Mouse (Mus musculus): ENCODE results near the gene Il12rb1. TPM values are rescaled to one million over a fixed set of nuclear protein-coding genes. Genes with fewer than 3 reads are reported as not detected.

The Il12rb1 gene
- polyA plus RNA-seq, 1 experiment from 2014 or later: 0.12 TPM

DNA sequence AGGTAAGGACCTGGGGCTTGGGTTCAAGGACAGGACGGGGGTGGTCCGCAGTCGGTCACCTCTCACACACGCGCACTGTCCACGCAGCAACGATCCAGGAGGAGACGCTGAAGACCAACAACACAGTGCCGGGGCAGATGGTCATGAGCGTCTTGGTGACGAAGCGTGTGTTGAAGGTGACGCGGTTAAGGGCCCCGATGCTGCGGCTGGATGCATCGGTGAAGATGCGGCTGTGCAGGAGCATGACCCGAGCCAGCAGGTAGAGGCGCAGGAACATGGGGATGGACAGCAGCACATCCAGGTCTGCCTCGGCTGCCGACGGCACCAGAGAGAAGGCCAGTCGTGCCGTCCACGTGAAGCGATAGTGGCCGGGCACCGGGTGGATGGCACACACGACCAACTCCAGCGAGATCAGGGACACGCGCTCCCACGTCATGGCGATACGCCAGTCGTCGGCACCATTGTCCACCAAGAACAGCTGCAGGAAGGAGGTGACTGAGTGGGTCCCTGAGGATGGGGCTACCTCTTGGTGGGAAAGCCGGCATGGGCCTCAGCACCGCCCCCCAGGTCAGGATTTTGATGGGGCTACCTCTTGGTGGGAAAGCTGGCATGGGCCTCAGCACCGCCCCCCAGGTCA, 44.5 kb downstream of the Il12rb1 start:
- Histone ChIP-seq H3K36me3 (replicated peaks) (peaks cover 4% of the 10 kb centered on the region; the same call in 1 of the 2 replicates), H3K27me3 (ENCODE audit: poor library complexity, severe bottlenecking) (peaks cover 46% of the 10 kb centered on the region), H3K27ac (no peak overlapping the region), H3K9me3 (no peaks in the 10 kb centered on the region), H3K4me1 (peaks cover 45% of the 10 kb centered on the region), H3K4me3 (no peak overlapping the region)
- no peak for DNase-seq (ENCODE audit: extremely low spot score, low spot score)
- 92% methylated on average over 41 of the region's 41 CpGs for WGBS

DNA sequence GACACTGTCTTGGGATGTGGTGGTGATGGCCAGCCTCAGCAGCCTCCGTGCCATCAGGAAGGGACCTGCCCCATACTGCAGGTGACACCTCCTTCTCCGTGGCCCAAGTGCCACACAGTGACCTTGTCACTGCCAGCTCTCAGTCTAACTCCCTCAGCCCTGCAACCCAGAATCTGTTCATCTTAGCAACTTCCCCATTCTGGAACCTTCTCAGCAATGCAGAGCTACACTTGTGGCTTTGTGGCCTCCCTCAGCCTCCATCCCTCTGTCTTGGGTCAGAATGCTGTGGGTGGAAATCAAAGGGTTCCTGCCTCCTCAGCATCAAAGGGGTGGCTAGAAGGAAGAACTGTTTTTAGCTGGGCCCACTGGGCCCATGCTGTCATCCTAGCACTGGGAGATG, 45.6 kb downstream of the Il12rb1 start:
- H3K36me3 ChIP-seq (replicated peaks): peaks cover 4% of the 10 kb centered on the region; the same call in 1 of the 2 replicates

DNA sequence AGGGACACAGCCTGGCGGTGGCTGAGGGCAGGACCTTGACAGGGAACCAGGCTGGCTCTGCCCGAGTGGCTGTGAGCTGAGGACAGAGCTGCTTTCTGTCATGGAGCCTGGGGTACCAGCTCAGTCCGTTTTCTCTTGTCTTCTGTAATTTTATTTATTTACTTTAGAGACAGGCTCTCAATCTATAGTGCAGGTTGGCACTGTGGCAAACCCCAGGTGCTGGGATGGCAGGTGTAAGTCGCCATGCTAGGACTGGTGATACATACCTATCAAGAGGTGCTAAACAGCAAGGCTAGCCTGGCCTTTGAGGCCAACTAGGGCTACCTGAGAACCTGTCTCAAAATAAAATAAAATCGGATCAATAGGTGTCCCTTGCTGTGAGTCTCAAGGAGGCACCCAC, 47.8 kb downstream of the Il12rb1 start:
- Histone ChIP-seq H3K27me3 (ENCODE audit: poor library complexity, severe bottlenecking) (peaks cover 37% of the 10 kb centered on the region), H3K4me3 (peak overlapping the region; percentile 62; the same call in 1 of the 2 replicates)

More for the DNA sequence above, 45.6 kb downstream of the Il12rb1 start:
- Histone ChIP-seq H3K4me1 (peaks cover 51% of the 10 kb centered on the region), H3K27ac (no peak overlapping the region), H3K4me3 (no peak overlapping the region), H3K9me3 (no peaks in the 10 kb centered on the region), H3K27me3 (ENCODE audit: poor library complexity, severe bottlenecking) (peaks cover 34% of the 10 kb centered on the region)
- WGBS: 92% methylated on average over 2 of the region's 2 CpGs
- no peak for DNase-seq (ENCODE audit: extremely low spot score, low spot score)

DNA sequence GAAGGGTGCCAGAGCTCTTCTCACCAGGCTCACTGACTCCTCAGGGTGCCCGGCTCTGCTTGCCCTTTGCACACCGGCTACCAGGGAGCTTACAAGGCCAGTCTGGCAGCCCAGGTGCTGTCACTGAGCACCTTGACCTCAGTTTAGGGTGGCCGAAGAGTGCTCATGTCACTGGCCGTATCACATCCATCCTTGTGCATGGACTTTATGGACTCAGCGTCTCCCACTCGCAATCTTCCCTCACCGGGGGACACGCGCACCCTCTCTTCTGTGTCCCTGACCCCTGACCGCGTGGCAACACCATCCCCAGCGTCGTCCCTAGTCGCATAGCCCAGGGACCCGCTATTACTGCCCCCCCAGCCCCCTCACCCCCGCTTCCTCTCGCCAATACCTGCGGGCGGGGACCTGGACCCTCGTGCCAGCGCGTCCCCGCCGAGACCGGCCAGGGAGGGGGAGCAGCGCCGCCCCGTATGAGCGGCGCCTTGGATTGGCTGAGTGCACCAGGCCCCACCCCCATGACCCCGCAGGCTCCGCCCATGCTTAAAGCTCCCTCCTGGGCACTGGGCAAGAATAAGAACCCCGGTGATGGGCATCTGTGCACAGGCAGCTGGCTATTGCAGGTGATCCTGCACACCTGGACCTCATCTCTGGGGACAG, 48.4 kb downstream of the Il12rb1 start:
- peak overlapping the region; percentile 62 for H3K4me3 ChIP-seq
- DNase-seq (ENCODE audit: extremely low spot score, low spot score): peak; percentile 73
- peaks cover 4% of the 10 kb centered on the region; the same call in 1 of the 2 replicates for H3K36me3 ChIP-seq (replicated peaks)
- H3K27ac ChIP-seq: peak overlapping the region; percentile 78
- H3K9me3 ChIP-seq: no peaks in the 10 kb centered on the region
- peaks cover 51% of the 10 kb centered on the region for H3K4me1 ChIP-seq
- H3K27me3 ChIP-seq (ENCODE audit: poor library complexity, severe bottlenecking): peaks cover 41% of the 10 kb centered on the region
- WGBS: 8% methylated on average over 33 of the region's 33 CpGs

More for the DNA sequence above, 47.8 kb downstream of the Il12rb1 start:
- H3K9me3 ChIP-seq: no peaks in the 10 kb centered on the region
- H3K27ac ChIP-seq: no peak overlapping the region
- peaks cover 46% of the 10 kb centered on the region for H3K4me1 ChIP-seq
- 68% methylated on average over 5 of the region's 5 CpGs for WGBS
- DNase-seq (ENCODE audit: extremely low spot score, low spot score): no peak
- peaks cover 4% of the 10 kb centered on the region; the same call in 1 of the 2 replicates for H3K36me3 ChIP-seq (replicated peaks)

DNA sequence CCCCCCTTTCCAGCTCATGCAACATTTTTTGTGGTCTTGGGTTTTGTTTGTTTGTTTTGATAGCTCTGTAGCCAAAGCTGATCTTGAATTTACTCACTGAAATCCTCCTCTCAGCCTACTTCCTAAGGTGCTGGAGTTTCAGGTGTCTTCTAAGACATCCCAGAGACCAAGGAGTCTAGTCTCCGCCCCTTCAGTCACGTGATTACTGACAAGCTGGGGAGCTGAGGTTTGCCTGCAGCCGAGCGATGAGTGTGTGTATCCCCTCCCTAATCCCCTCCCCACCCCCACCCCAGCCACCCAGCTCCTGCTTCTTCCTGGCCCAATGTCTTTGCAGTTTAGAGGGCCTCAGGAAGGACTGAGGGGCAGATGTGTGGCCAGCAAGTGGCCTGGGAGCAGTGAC, 49.3 kb downstream of the Il12rb1 start:
- peaks cover 45% of the 10 kb centered on the region for H3K27me3 ChIP-seq (ENCODE audit: poor library complexity, severe bottlenecking)
- peak overlapping the region; percentile 62 for H3K4me3 ChIP-seq
- peak overlapping the region; percentile 78 for H3K27ac ChIP-seq
- H3K36me3 ChIP-seq (replicated peaks): peaks cover 4% of the 10 kb centered on the region; the same call in 1 of the 2 replicates
- H3K9me3 ChIP-seq: no peaks in the 10 kb centered on the region
- no peak for DNase-seq (ENCODE audit: extremely low spot score, low spot score)
- H3K4me1 ChIP-seq: peaks cover 51% of the 10 kb centered on the region
- 2% methylated on average over 4 of the region's 4 CpGs for WGBS

DNA sequence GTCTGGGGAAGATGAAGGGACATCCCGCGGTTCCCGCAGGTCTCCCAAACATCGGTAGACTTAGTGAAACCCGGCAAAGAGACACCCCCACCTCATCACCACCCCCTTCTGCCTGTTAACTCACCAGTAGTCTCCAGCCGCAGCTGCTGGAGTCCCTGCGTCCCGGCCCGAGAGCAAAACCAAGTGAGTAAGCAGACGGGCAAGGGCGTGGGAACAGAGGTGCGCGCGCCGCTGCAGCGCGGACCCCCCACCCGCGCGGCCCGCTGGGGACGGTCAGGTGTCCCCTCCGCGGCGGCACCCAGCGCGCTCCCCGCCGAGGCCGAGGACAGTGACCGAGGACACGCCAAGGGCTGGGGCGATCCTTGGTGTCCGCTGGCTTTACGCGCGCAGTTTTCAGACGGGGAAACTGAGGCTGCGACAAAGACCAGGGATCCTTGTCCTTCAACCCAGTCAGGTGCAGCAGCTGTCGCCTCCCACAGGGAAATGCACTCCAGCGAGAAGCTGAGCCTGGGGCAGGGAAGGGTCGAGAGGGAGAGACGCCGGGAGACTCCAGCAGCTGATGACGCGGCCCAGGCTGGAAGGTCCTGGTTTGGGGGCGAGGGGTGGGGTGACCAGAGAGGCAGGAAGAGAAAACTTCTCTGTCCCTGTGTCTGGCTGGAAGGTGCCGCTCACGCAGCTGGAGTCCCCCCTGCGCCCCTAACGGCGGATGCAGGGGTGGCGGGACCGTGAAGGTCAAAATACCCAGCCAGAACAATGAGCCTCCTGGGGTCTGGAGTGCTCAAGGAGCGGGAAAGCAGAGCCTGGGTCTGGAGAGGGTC, 54.8 kb downstream of the Il12rb1 start, which contains the start of gene Kcnn1:
Gene Kcnn1 (minus strand): TSS at position 435 of the 818 bp plus-strand sequence.
- under 1% methylated on average over 55 of the region's 55 CpGs for WGBS
- Histone ChIP-seq H3K27me3 (ENCODE audit: poor library complexity, severe bottlenecking) (peaks cover 44% of the 10 kb centered on the region), H3K4me1 (peaks cover 73% of the 10 kb centered on the region), H3K36me3 (replicated peaks) (peaks cover 6% of the 10 kb centered on the region), H3K27ac (peak within 1 kb of the TSS; percentile 98), H3K4me3 (peak within 1 kb of the TSS; percentile 66), H3K9me3 (no peaks in the 10 kb centered on the region)
- DNase-seq (ENCODE audit: extremely low spot score, low spot score): peak; percentile 59

DNA sequence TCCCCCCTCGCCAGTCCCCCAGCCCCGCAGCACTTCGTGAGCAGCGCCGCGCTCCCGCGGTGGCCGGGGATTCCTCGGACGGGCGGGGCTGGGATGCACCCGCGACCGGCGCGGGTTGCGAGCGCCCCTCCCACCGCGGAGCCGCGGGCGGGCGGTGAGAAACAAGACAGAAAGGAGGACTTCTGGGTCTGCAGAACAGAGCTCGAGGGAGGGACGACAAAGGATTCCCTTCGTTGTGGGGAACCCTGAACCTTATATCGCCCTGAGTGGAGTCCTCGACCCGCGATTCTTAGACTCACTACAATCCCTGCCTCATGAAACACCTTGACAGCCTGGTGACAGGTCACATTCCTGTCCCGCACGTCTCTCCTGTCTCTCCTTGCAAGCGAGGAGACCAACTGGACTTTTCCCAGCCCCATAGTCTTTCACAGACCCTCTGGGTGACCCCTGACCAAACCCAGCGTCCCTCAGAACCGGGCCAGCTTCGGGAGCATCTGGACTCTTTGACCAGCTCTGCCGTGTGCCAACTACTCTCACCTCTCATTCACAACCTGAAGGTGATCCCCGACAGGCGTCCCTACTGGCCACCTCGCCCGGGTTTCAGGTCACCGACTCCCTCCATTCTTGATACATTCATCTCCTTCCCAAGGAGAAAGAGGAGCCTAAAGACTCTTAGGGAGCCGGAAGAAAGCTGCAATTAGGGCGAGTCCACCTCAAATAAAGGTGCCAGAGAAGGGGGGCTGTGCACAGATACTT, 55.9 kb downstream of the Il12rb1 start:
- peak; percentile 50 for DNase-seq (ENCODE audit: extremely low spot score, low spot score)
- under 1% methylated on average over 46 of the region's 46 CpGs for WGBS
- Histone ChIP-seq H3K27ac (peak overlapping the region; percentile 98), H3K9me3 (no peaks in the 10 kb centered on the region), H3K36me3 (replicated peaks) (peaks cover 16% of the 10 kb centered on the region), H3K4me1 (peaks cover 75% of the 10 kb centered on the region), H3K4me3 (peak overlapping the region; percentile 66), H3K27me3 (ENCODE audit: poor library complexity, severe bottlenecking) (peaks cover 55% of the 10 kb centered on the region)

DNA sequence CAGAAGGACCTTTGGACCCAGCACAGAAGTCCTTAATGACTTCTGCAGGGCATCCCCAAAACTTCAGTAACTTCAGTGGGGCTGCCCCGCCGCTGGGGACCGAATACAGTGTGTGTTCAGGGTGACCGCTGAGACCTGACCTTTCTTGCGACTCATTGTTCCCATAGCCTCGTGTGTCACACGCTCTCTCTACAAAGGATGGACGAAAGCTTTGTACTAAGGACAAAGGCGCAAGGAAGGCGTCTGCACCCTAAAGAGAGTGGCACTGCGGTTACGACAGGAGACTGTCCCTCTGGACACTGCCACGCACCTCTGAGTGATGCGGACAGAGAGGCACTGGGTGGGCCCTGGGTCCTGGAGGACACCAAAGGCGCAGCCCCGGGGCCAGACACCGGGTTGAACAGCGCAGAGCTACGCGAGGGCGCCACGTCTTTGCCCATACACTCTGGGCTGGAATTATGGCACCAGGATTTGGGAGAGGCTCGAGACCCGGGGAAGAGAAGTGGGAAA, 56.5 kb downstream of the Il12rb1 start:
- Histone ChIP-seq H3K36me3 (replicated peaks) (peaks cover 16% of the 10 kb centered on the region), H3K4me1 (peaks cover 81% of the 10 kb centered on the region), H3K27me3 (ENCODE audit: poor library complexity, severe bottlenecking) (peaks cover 57% of the 10 kb centered on the region), H3K4me3 (peak overlapping the region; percentile 66), H3K27ac (peak overlapping the region; percentile 98), H3K9me3 (no peaks in the 10 kb centered on the region)
- WGBS: under 1% methylated on average over 24 of the region's 24 CpGs
- peak; percentile 72 for DNase-seq (ENCODE audit: extremely low spot score, low spot score)

DNA sequence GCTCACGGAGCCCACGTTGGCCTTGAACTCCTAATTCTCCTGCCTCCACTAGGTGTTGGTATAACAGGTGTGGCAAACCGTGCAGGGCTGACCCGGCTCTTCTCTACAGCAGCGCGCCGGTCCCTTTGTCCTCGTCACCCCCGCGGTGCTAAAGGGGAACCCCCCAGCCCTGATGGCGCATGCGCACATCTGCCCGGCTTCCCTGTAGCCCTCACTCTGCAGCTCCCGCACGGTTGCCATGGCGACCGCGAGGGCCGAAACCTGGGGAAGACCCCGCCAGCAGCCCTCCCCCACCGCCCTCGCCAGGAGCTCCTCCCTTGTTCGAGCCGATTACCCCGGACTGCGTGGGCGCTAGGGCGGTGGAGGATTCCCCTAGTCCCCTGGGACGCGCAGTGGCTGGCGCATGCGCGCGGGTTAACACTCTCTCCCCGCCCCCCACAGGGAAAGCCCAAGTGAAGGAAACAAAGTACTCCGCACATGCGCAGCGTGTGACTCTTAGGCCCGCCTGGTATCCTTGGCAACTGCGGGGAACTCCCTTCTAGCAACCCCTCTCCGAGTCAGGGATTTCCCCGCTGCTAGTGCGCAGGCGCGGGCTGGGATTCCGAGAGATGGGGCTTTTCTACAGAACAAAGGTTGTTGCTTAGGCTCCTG, 57.2 kb downstream of the Il12rb1 start:
- WGBS: under 1% methylated on average over 46 of the region's 46 CpGs
- Histone ChIP-seq H3K27me3 (ENCODE audit: poor library complexity, severe bottlenecking) (peaks cover 57% of the 10 kb centered on the region), H3K4me3 (peak overlapping the region; percentile 66)

DNA sequence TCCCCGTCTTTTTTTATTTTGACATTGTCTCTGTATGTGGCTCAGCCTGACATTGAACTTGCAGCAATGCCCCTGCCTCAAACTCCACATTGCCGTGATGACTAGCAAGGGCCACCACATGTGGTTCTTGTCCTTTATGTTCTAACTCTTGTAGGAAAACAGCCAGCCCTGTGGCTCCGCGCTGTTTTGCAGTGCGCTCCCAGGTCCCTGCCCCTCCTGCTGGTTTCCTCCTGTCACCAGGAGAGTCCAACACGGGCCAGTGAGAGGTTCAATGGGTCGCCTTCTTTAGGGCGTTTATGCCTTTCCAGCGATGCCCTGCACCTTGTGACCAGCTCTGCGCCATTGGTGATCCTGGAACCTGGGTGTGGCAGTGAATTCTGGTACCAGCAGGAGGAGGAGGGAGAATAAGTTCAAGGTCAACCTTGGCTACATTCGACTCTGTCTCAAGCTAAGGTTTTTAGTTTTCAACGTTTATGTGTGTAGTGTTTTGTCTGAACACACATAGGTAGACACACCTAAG, 57.8 kb downstream of the Il12rb1 start:
- H3K27ac ChIP-seq: peak overlapping the region; percentile 98
- no peaks in the 10 kb centered on the region for H3K9me3 ChIP-seq
- H3K27me3 ChIP-seq (ENCODE audit: poor library complexity, severe bottlenecking): peaks cover 52% of the 10 kb centered on the region
- H3K36me3 ChIP-seq (replicated peaks): peaks cover 16% of the 10 kb centered on the region
- peak overlapping the region; percentile 66 for H3K4me3 ChIP-seq
- WGBS: 9% methylated on average over 12 of the region's 12 CpGs
- DNase-seq (ENCODE audit: extremely low spot score, low spot score): no peak
- H3K4me1 ChIP-seq: peaks cover 82% of the 10 kb centered on the region

More for the DNA sequence above, 57.2 kb downstream of the Il12rb1 start:
- H3K36me3 ChIP-seq (replicated peaks): peaks cover 16% of the 10 kb centered on the region
- H3K9me3 ChIP-seq: no peaks in the 10 kb centered on the region
- peak overlapping the region; percentile 98 for H3K27ac ChIP-seq
- peaks cover 82% of the 10 kb centered on the region for H3K4me1 ChIP-seq
- DNase-seq (ENCODE audit: extremely low spot score, low spot score): peak; percentile 99

DNA sequence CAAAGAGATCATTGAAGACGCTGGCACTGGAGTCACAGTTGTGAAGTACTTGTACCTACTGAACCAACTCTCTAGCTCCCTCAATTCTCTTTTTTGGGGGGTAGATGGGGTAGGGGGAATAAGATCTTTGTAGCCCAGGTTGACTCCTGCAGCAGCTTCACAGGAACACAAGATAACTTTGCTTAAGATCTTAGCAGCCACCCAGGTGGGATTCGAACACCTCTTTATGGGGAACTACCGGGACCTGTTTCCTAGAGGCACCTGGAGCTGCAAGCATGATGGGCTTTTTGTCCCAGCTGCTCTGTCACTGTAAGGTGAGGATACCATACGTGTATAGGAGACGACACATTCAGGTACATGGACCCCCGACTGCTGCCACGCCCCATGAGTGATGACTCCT, 58.3 kb downstream of the Il12rb1 start:
- H3K4me1 ChIP-seq: peaks cover 83% of the 10 kb centered on the region
- WGBS: 87% methylated on average over 7 of the region's 7 CpGs

More for the DNA sequence above, 58.3 kb downstream of the Il12rb1 start:
- DNase-seq (ENCODE audit: extremely low spot score, low spot score): no peak
- H3K27me3 ChIP-seq (ENCODE audit: poor library complexity, severe bottlenecking): peaks cover 47% of the 10 kb centered on the region
- H3K36me3 ChIP-seq (replicated peaks): peaks cover 16% of the 10 kb centered on the region
- H3K9me3 ChIP-seq: no peaks in the 10 kb centered on the region
- H3K27ac ChIP-seq: peak overlapping the region; percentile 98; the same call in 1 of the 2 replicates
- H3K4me3 ChIP-seq: peak overlapping the region; percentile 66; the same call in 1 of the 2 replicates

All from forebrain, embryonic 10.5 days (tissue).